Mouse (Mus musculus): ENCODE measurements around the gene Sos2. TPM values are rescaled to one million over a fixed set of nuclear protein-coding genes. Genes with fewer than 3 reads are reported as not detected.
"Not testable (repeated sequence)": the region's sequence is repeated elsewhere in the genome, so short reads cannot be mapped to it uniquely, and the experiment has no call there.

Sos2 gene
- total RNA-seq, 2 experiments from 2014 or later: 27.7 to 34.3 TPM

- peak; percentile 71 to 92 for DNase-seq (ENCODE audit: extremely low spot score in 1 of 2, low spot score in 2 of 2)
- intact Hi-C loops (cut with DNase I): loop anchor here (10.0 kb wide), 1 partner anchor 307 kb away; the partner anchor contains the start of genes Arf6 and Gm9887
Measured at GRCm38 (mm10) chr12:69682065-69682787, 574 bp upstream of the Sos2 start.

GRCm38 (mm10) chr12:69680635-69681565 is 752 bp downstream of the Sos2 start:
- intact Hi-C loops (cut with DNase I): loop anchor here (10.0 kb wide), 1 partner anchor 306 kb away; the partner anchor contains the start of genes Arf6 and Gm9887
- peak in 1 of 2 experiments; percentile 53 for DNase-seq (ENCODE audit: extremely low spot score in 1 of 2, low spot score in 2 of 2)

- intact Hi-C loops (cut with DNase I): no loop called here
- DNase-seq (ENCODE audit: extremely low spot score in 1 of 2, low spot score in 2 of 2): no peak
Measured at GRCm38 (mm10) chr12:69676157-69676556, 5.5 kb downstream of the Sos2 start.

GRCm38 (mm10) chr12:69674576-69675537 is 6.8 kb downstream of the Sos2 start:
- no peak for DNase-seq (ENCODE audit: extremely low spot score in 1 of 2, low spot score in 2 of 2)
- intact Hi-C loops (cut with DNase I): no loop called here

GRCm38 (mm10) chr12:69674176-69674575 is 7.5 kb downstream of the Sos2 start:
- intact Hi-C loops (cut with DNase I): no loop called here
- no peak for DNase-seq (ENCODE audit: extremely low spot score in 1 of 2, low spot score in 2 of 2)

- intact Hi-C loops (cut with DNase I): no loop called here
Measured at GRCm38 (mm10) chr12:69666721-69667120, 14.9 kb downstream of the Sos2 start.

GRCm38 (mm10) chr12:69661658-69662057 is 20.0 kb downstream of the Sos2 start:
- intact Hi-C loops (cut with DNase I): no loop called here
- no peak for DNase-seq (ENCODE audit: extremely low spot score in 1 of 2, low spot score in 2 of 2)

More at GRCm38 (mm10) chr12:69666721-69667120, 14.9 kb downstream of the Sos2 start:
- DNase-seq (ENCODE audit: extremely low spot score in 1 of 2, low spot score in 2 of 2): no peak

- DNase-seq (ENCODE audit: extremely low spot score in 1 of 2, low spot score in 2 of 2); intact Hi-C loops (cut with DNase I): not testable (repeated sequence)
Measured at GRCm38 (mm10) chr12:69653973-69654372, 27.7 kb downstream of the Sos2 start.

- DNase-seq (ENCODE audit: extremely low spot score in 1 of 2, low spot score in 2 of 2): no peak
- intact Hi-C loops (cut with DNase I): no loop called here
Measured at GRCm38 (mm10) chr12:69649511-69649910, 32.1 kb downstream of the Sos2 start.

- intact Hi-C loops (cut with DNase I): no loop called here
- no peak for DNase-seq (ENCODE audit: extremely low spot score in 1 of 2, low spot score in 2 of 2)
Measured at GRCm38 (mm10) chr12:69645821-69646616, 35.6 kb downstream of the Sos2 start.

GRCm38 (mm10) chr12:69644877-69645276 is 36.8 kb downstream of the Sos2 start:
- intact Hi-C loops (cut with DNase I): no loop called here
- peak; percentile 38 to 61 for DNase-seq (ENCODE audit: extremely low spot score in 1 of 2, low spot score in 2 of 2)

- intact Hi-C loops (cut with DNase I): no loop called here
- DNase-seq (ENCODE audit: extremely low spot score in 1 of 2, low spot score in 2 of 2): no peak
Measured at GRCm38 (mm10) chr12:69642877-69643276, 38.8 kb downstream of the Sos2 start.

GRCm38 (mm10) chr12:69634761-69635160 is 46.9 kb downstream of the Sos2 start:
- intact Hi-C loops (cut with DNase I): no loop called here
- no peak for DNase-seq (ENCODE audit: extremely low spot score in 1 of 2, low spot score in 2 of 2)

- DNase-seq (ENCODE audit: extremely low spot score in 1 of 2, low spot score in 2 of 2); intact Hi-C loops (cut with DNase I): not testable (repeated sequence)
Measured at GRCm38 (mm10) chr12:69618590-69618989, 63.1 kb downstream of the Sos2 start.

- DNase-seq (ENCODE audit: extremely low spot score in 1 of 2, low spot score in 2 of 2): no peak
- intact Hi-C loops (cut with DNase I): no loop called here
Measured at GRCm38 (mm10) chr12:69604367-69604766, 77.3 kb downstream of the Sos2 start.

- DNase-seq (ENCODE audit: extremely low spot score in 1 of 2, low spot score in 2 of 2): no peak
- intact Hi-C loops (cut with DNase I): no loop called here
Measured at GRCm38 (mm10) chr12:69597446-69597845, 84.2 kb downstream of the Sos2 start.

GRCm38 (mm10) chr12:69593130-69593529 is 88.5 kb downstream of the Sos2 start:
- intact Hi-C loops (cut with DNase I): no loop called here
- no peak for DNase-seq (ENCODE audit: extremely low spot score in 1 of 2, low spot score in 2 of 2)

GRCm38 (mm10) chr12:69583270-69583629 is 98.4 kb downstream of the Sos2 start:
- DNase-seq (ENCODE audit: extremely low spot score in 1 of 2, low spot score in 2 of 2): no peak
- intact Hi-C loops (cut with DNase I): loop anchor here (10.0 kb wide), 1 partner anchor 388 kb away; the partner anchor contains the start of genes Dnaaf2 and Gm49383

Data from left cerebral cortex, postnatal 10 days (tissue).